Mouse (Mus musculus) embryonic facial prominence, embryonic 14.5 days (tissue): ENCODE measurements around the gene Gps2. TPM values are rescaled to one million over a fixed set of nuclear protein-coding genes. Genes with fewer than 3 reads are reported as not detected.
"Not testable (repeated sequence)": the region's sequence is repeated elsewhere in the genome, so short reads cannot be mapped to it uniquely, and the experiment has no call there.

Experiments
- ATAC-seq: fragments of 200-750 bp; cut with Nextera tagmentation; 2 replicates; pipeline ENCODE4 v1.8.0; 2017; ENCODE audit warnings: low read depth, moderate number of reproducible peaks, moderate TSS enrichment
- DNase-seq: peaks from one replicate; pipeline ENCODE4 v3.0.0-alpha.2; 2015; ENCODE audit warnings: low spot score
- H3K27ac ChIP-seq: fragments of 300-500 bp; sonication (generic); replicated peaks from 2 replicates; pipeline ENCODE4 v1.5.1; 2014; ENCODE audit warnings: low read depth, mild to moderate bottlenecking, low read length, moderate library complexity
- H3K27me3 ChIP-seq: fragments of 300-500 bp; sonication (generic); replicated peaks from 2 replicates; pipeline ENCODE4 v1.6.1; 2014; ENCODE audit warnings: low read length; ENCODE audit not compliant: control insufficient read depth, insufficient read depth
- H3K36me3 ChIP-seq: fragments of 300-500 bp; sonication (generic); 2 replicates; pipeline ENCODE4 v1.6.1; 2014; ENCODE audit warnings: low read length, mixed read lengths; ENCODE audit not compliant: control insufficient read depth, insufficient read depth
- H3K4me1 ChIP-seq: fragments of 300-500 bp; sonication (generic); 2 replicates; pipeline ENCODE4 v1.6.1; 2014; ENCODE audit warnings: antibody characterized with exemption, low read length; ENCODE audit not compliant: control insufficient read depth, insufficient read depth
- H3K4me2 ChIP-seq: fragments of 300-500 bp; sonication (generic); 2 replicates; pipeline ENCODE4 v1.6.1; 2014; ENCODE audit warnings: low read depth, mild to moderate bottlenecking, low read length, moderate library complexity, mixed read lengths
- H3K4me3 ChIP-seq: fragments of 300-500 bp; sonication (generic); 2 replicates; pipeline ENCODE4 v1.5.1; 2014; ENCODE audit warnings: low read depth, mild to moderate bottlenecking, low read length
- H3K9ac ChIP-seq: fragments of 300-500 bp; sonication (generic); 2 replicates; pipeline ENCODE4 v1.6.1; 2014; ENCODE audit warnings: low read depth, mild to moderate bottlenecking, low read length, moderate library complexity, mixed read lengths
- H3K9me3 ChIP-seq: fragments of 300-500 bp; sonication (generic); 2 replicates; pipeline ENCODE4 v1.6.1; 2016; ENCODE audit warnings: low read length; ENCODE audit not compliant: control insufficient read depth
- WGBS: fragments of 180-500 bp; shearing (Covaris S2); extraction: QIAGEN DNeasy Blood & Tissue Kit; methylation state at CpG from one replicate; pipeline ENCODE4 v1.1.7; 2014; 5-methylcytosine and 5-hydroxymethylcytosine counted together
- polyA plus RNA-seq: library from polyadenylated mRNA; unstranded; fragments of >200 nt; fragmentation: Nextera tagmentation; extraction: Ambion mirVana; gene quantifications from 2 replicates; pipeline ENCODE4 v1.2.1, GENCODE M21; 2014

Gps2 gene
- polyA plus RNA-seq, 1 experiment from 2014 or later = 55.0 TPM

GRCm38 (mm10) chr11:69948763-69949150 lies 35.1 kb downstream of the Gps2 start:
- H3K27me3 ChIP-seq = no peaks in the 10 kb centered on the region
- DNase-seq (peak; percentile 93), ATAC-seq (peak; percentile 45)
- under 1% methylated on average over 13 of the region's 14 CpGs for WGBS
- H3K4me2 ChIP-seq = peak overlapping the region; percentile 86
- peak overlapping the region; percentile 92 for H3K27ac ChIP-seq
- no peaks in the 10 kb centered on the region for H3K9me3 ChIP-seq
- H3K9ac ChIP-seq = peak overlapping the region; percentile 67
- H3K36me3 ChIP-seq = peaks cover 21% of the 10 kb centered on the region
- H3K4me3 ChIP-seq = peak overlapping the region; percentile 61
- H3K4me1 ChIP-seq = peaks cover 10% of the 10 kb centered on the region

GRCm38 (mm10) chr11:69950807-69951459 lies 37.2 kb downstream of the Gps2 start:
- ATAC-seq = no peak
- no peaks in the 10 kb centered on the region for H3K9me3 ChIP-seq
- no peak overlapping the region for H3K4me2 ChIP-seq
- DNase-seq = no peak
- H3K27ac ChIP-seq = no peak overlapping the region
- H3K4me3 ChIP-seq = no peak overlapping the region
- no peaks in the 10 kb centered on the region for H3K27me3 ChIP-seq
- peaks cover 10% of the 10 kb centered on the region for H3K4me1 ChIP-seq
- 45% methylated on average over 4 of the region's 4 CpGs for WGBS
- H3K36me3 ChIP-seq = no peaks in the 10 kb centered on the region; the same call in 1 of the 2 replicates
- no peak overlapping the region for H3K9ac ChIP-seq

- no peak overlapping the region for H3K27ac ChIP-seq
- no peak overlapping the region for H3K9ac ChIP-seq
- H3K36me3 ChIP-seq = no peaks in the 10 kb centered on the region
- H3K4me1 ChIP-seq = peaks cover 3% of the 10 kb centered on the region
- DNase-seq = no peak
- no peaks in the 10 kb centered on the region for H3K27me3 ChIP-seq
- H3K4me3 ChIP-seq = no peak overlapping the region
- WGBS = 42% methylated on average over 1 of the region's 1 CpGs
- H3K9me3 ChIP-seq = no peaks in the 10 kb centered on the region
- ATAC-seq = no peak
- no peak overlapping the region for H3K4me2 ChIP-seq
These were observed 38.6 kb downstream of the Gps2 start for GRCm38 (mm10) chr11:69952274-69952673.

- Histone ChIP-seq H3K4me1 (peaks cover 3% of the 10 kb centered on the region; the same call in 1 of the 2 replicates), H3K9ac (no peak overlapping the region), H3K27ac (no peak overlapping the region), H3K4me2 (no peak overlapping the region), H3K27me3 (no peaks in the 10 kb centered on the region), H3K4me3 (no peak overlapping the region), H3K36me3 (no peaks in the 10 kb centered on the region), H3K9me3 (no peaks in the 10 kb centered on the region)
- no peak for DNase-seq
- 64% methylated on average over 11 of the region's 11 CpGs for WGBS
- ATAC-seq = no peak
These were observed 39.7 kb downstream of the Gps2 start for GRCm38 (mm10) chr11:69953267-69953915.

GRCm38 (mm10) chr11:69955618-69956017 lies 41.9 kb downstream of the Gps2 start:
- not testable (repeated sequence) for H3K4me3 ChIP-seq, H3K36me3 ChIP-seq, H3K27me3 ChIP-seq, H3K9ac ChIP-seq, H3K9me3 ChIP-seq, ATAC-seq, H3K4me2 ChIP-seq, DNase-seq, H3K4me1 ChIP-seq, H3K27ac ChIP-seq
- WGBS = 63% methylated on average over 2 of the region's 4 CpGs

- ATAC-seq = no peak
- WGBS = 58% methylated on average over 1 of the region's 1 CpGs
These were observed 42.5 kb downstream of the Gps2 start for GRCm38 (mm10) chr11:69956218-69956617.

GRCm38 (mm10) chr11:69960616-69961015 lies 46.9 kb downstream of the Gps2 start:
- no peaks in the 10 kb centered on the region for H3K36me3 ChIP-seq
- H3K4me2 ChIP-seq = no peak overlapping the region
- H3K27ac ChIP-seq = no peak overlapping the region
- no peak overlapping the region for H3K4me3 ChIP-seq
- H3K9me3 ChIP-seq = no peaks in the 10 kb centered on the region
- 29% methylated on average over 5 of the region's 5 CpGs for WGBS
- ATAC-seq (no peak), DNase-seq (no peak)
- H3K4me1 ChIP-seq = no peaks in the 10 kb centered on the region
- H3K27me3 ChIP-seq = peaks cover 39% of the 10 kb centered on the region
- no peak overlapping the region for H3K9ac ChIP-seq

More at GRCm38 (mm10) chr11:69956218-69956617, 42.5 kb downstream of the Gps2 start:
- Histone ChIP-seq H3K27me3 (no peaks in the 10 kb centered on the region), H3K27ac (no peak overlapping the region), H3K9ac (no peak overlapping the region), H3K36me3 (no peaks in the 10 kb centered on the region), H3K4me2 (no peak overlapping the region), H3K4me3 (no peak overlapping the region), H3K9me3 (no peaks in the 10 kb centered on the region), H3K4me1 (no peaks in the 10 kb centered on the region)
- DNase-seq = no peak

- no peak overlapping the region for H3K9ac ChIP-seq
- no peak overlapping the region for H3K27ac ChIP-seq
- WGBS = 38% methylated on average over 5 of the region's 5 CpGs
- DNase-seq (no peak), ATAC-seq (no peak)
- peaks cover 4% of the 10 kb centered on the region; the same call in 1 of the 2 replicates for H3K4me1 ChIP-seq
- H3K27me3 ChIP-seq = peaks cover 51% of the 10 kb centered on the region
- H3K4me2 ChIP-seq = no peak overlapping the region
- no peaks in the 10 kb centered on the region for H3K36me3 ChIP-seq
- H3K9me3 ChIP-seq = no peaks in the 10 kb centered on the region
- no peak overlapping the region for H3K4me3 ChIP-seq
These were observed 48.2 kb downstream of the Gps2 start for GRCm38 (mm10) chr11:69961841-69962240.
